Mouse (Mus musculus) adrenal gland, postnatal 14 days (tissue): Measurements from ENCODE around the gene Eras. TPM values are rescaled to one million over a fixed set of nuclear protein-coding genes. Genes with fewer than 3 reads are reported as not detected.
"Not testable (repeated sequence)": the region's sequence is repeated elsewhere in the genome, so short reads cannot be mapped to it uniquely, and the experiment has no call there.

Source experiments
- DNase-seq: peaks from one replicate; pipeline ENCODE4 v3.0.0; 2021; ENCODE audit warnings: mixed read lengths
- long read RNA-seq, 2 experiments: library from polyadenylated mRNA; stranded (forward); transcript quantifications; one replicate each; pipeline ENCODE4 v2.0.0; 2021
- total RNA-seq: library from RNA; stranded (reverse); gene quantifications from 2 replicates; pipeline ENCODE4 v1.2.3, GENCODE M21; 2021

The Eras gene
- not detected in 2 replicates for total RNA-seq
- long read RNA-seq, experiment 1, result 0 reads
- long read RNA-seq, experiment 2, result 0 reads

DNA sequence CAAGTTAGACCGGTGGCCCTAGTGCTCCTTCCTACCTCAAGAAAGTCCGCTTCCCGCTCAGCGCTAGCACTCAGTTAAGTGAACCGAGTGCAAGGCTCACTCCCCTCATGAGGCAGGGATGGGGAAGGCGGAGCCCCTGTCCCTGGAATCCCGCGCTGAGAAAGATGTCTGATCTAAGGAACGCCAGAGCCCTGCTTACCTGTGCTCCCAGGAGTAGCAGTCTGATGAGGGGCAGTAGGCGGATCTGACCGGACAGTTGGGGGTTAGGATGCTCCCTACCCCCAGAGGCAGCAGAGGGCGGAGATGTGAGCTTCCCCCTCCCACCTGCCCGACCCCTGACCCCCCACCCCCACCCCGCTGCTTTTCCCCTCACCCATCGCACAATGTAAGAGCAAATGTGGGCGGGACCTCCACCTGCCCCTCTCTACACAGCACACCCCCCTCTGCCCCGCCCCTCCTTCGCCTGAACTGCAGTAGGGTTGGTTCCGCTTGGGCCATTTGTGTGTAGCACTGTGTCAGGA lies at the start of gene Eras:
TSS of gene Eras (minus strand) at position 338 of the 521 bp plus-strand sequence.
- DNase-seq, result no peak

DNA sequence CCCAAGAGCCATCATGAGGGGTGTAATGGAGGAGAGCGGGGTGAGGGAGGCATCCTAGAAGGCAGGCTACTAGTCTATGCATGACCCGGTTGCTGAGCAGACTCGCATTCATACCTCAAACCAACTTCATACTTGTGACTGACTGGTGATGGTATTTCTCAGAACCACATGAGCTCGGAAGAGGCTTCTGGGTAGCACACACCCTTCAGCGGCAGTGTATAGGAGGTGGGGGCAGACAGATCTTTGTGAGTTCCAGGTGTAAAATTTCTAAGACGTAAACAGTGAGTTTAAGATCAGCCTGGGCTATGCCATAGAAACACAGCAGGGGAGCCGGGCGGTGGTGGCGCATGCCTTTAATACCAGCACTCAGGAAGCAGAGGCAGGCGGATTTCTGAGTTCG lies 49.5 kb upstream of the Eras start, which contains the start of gene Gata1:
TSS of gene Gata1 (minus strand) at position 180 of the 400 bp plus-strand sequence.
- DNase-seq, result no peak

DNA sequence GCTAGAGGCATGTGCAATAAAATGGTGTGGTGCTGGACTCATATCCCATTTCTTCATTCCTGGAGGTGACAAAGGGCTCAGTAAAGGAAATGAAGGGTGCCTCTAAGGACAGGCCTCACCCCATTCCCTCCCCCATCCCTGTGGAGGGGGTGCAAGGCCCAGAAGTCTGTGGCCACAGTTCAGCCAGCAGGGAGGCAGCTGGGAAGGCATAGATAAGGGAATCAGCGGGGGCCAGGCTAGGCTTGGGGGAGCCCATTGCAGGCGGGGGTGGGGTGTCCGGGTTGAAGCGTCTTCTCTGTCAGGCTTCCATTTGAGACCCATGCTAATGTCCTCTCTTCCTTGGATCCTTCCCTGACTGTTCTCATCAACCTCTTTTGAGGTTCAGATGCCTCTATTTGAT lies 42.9 kb upstream of the Eras start:
- DNase-seq, result no peak

DNA sequence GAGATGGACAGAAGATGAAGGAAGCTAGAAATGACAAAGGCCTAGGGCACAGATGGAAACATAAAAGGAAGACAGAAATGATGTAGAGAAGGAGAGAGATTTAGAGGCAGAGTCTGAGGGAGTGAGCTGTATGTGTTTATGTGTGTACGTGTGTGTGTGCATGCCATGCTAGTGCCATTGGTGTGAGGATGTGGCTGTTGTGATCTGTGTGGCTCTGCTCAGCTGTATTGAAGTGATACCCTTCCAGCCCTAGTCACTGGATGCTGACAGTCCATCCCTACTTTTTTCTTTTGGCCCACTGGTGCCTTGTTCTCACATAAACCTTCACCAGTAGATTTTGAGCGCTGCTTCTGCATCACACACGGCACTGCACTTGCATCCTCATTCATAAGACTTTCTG lies 40.5 kb upstream of the Eras start:
- no peak for DNase-seq

DNA sequence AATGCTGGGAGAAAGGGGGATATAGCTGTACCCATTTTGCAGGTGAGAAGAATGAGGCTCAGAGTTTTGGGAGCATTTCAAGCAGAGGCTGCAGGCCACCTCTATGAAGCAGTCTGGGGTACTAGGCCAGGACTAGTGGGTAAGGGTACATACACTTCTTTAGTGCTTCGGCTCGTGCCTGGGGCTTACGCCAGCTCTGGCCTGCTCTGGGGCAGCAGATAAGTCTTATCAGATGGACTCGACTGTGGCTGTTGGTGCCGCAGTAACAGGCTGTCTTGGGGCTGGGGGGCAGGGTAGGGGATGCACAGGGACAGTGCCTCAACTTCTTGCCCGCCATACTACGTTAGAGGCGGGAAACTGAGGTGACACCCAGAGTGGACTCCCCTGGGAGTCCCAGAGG lies 39.8 kb upstream of the Eras start:
- no peak for DNase-seq

DNA sequence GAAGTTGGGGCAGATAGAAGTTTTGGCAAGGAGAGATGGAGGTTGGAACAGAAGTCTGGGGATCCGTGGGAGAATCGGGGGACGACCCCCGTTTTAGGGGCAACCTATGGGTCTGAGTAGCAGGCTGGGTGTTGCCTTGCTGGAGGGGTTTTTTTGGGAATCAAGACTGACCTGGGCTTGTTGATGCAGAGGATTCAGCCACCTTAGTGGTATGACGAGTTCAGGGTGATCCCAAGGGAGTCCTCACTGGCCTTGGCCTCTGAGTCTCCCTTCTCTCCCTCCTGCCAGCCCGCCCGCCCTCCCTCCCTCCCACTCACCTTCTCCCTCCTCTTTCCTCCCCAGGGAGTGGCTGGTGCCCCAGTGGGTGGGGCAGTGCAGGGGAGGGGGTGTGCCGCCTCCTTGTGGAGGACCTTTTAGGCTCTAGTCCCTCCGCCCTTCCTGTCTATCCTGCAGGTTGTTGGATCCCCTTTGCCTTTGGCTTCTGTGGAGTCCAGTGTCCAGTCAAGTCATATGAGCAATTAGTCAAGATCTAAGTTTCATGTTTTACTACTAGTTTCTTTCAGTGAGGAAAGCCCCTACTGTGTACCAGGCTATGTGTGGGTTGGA lies 39.3 kb upstream of the Eras start:
- no peak for DNase-seq

DNA sequence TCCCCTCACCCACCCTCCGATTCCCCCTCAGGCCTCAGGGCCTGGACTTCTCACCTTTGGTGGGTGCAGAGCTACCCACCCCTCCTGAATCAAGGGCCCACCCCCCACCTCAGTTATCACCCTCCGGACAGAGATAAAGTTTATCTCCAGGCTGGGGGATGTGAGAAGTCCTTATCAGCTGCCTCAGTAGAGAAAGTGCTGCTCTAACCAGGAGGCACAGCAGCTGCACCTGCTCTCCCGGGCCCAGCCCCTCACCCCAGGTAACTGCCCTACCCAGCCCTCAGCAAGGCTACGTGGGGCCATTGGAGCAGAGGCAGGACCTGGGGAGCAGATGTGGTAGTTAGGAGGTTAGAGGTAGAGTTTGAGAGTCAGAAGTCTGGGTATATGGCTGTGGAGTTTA lies 37.8 kb upstream of the Eras start:
- DNase-seq, result no peak

DNA sequence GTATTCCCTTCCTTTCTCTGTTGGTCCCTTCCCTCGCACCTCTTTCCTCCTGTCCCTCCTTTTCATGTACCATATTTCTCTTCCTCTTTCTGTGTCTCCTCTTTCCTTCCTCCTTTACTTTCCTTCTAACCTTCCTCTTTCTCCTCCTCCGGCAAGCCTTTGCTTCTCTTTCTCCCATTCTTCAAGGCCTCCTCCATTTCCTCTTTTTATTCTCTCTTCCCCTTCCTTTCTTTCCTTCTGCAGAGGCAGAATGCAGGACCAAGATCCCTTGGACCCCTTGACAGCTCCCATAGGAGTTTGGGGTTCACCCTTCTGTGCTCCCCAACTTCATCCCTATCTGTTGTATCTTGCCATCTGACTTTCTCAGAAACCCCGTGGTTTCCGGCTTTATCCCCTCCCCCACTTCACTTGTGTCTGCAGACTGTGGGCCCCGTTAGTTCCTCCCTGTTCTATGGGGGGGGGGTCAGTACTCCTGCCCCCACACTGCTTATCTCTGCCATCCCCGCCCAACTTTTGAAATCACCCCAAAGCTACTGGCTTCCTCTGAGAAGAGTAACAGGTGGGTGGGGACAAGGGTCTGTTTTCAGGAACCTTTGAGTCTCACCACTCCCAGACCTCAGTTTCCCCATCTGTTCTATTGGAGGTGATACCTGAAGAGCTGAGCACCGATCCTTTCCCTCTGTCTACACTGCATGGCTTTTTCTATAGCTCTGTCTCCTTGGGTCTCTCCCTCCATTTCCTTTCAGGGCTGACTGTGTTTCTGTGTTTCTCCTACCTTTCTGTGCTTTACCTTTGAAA lies 35.6 kb upstream of the Eras start:
- no peak for DNase-seq

DNA sequence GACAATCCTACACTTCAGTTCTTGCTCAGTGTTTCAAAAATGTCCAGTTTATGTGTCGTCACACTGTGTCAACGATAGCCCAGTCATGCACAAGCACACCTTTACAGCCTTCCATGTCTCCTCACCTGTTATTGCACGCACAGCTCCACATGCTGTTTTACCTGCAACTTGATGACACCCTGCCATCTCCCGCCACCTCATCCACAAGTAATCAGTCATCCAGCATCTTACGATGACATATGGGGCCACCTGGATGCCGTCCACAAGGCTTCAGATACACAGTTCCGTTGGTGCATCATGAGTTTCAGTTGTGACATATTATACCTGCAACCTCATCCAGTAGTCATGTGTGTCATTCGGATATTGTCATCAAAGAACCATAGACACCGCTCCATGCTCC lies 30.5 kb upstream of the Eras start:
- no peak for DNase-seq

DNA sequence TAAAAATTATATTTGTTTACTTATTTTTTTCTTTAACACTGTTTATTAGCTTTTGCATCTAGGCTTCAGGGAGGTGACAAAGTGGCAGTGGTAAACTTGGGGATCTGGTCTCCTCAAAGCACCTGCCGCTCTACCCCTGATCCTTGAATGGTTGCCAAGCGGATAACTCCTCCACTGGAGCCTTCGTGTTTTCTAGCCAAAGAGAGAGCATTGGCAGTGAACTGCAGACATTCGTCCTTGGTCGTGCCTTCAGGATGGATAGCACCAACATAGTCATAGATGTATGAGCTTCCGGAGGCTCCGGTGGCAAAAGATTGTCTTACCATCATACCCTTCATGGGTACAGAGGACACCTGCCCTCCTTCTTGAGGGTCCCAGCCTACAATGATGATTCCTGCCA lies 21.7 kb upstream of the Eras start:
- peak; percentile 37 for DNase-seq

DNA sequence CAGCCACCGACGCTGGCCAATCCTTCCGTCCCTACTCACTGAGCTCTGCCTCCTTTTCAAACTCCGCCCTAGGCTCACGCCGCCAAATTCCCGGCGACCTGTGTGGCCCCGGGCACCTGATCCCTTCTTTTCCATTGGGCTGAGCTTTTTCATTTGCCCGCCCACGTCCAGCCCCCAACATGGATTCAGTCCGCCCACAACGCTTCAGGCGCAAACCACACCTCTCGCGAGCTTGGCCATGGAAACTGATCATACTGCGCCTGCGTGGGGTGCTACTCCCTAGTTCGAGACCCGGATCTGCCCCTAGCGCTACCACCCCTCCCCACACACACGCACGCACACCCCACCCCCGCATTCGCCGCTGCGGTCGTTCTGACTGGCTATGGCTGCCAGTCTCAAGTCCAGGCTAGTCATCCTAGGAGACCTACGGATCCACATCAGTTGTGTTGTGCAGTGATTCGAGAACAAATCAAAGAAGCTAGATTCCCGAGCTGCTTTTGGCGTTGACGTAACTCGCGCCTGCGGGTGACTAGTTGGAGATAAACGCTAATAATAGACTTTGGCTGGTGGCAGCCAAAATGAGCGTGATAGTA lies 19.6 kb upstream of the Eras start:
- peak; percentile 94 for DNase-seq

DNA sequence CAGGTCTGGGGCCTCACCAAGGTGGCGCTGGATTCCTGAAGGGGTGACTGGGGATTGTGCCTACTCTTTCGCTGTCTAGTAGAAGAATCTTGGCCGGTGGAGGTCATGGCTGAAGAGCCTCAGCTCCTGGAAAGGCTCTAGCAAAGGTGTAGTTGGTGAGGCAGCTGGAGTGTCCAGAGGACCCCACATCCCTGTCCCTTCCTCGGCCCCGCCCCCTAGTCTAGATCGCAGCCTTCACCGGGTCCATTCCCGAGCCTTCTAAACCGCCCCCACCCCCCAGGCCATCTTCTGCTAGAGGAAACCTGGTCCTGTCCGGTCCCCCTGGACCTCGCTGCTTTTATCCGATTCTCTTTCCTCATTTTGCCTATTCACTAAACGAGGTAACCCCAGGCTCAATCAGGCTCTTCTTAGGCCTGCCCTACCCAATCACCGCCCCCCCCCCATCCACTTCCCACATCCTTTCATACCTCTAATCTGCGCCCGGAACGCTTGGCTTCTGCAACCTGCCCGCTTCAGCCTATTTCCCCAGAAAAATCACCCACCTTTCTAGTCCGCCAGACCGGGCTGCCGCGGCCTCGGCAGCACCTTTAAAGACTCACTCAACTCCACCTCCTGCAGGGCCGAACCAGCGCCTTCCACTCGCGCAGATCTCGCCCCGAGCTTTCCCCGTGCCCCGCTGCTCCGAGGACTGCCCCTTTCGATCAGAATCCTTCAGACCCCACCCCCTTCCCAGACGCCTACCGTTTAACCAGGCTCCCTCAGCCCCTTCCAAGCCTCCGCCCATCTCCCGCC lies 18.9 kb upstream of the Eras start, which contains the start of gene Hdac6:
TSS of gene Hdac6 (minus strand) at position 782 of the 792 bp plus-strand sequence.
- DNase-seq, result peak; percentile 24

DNA sequence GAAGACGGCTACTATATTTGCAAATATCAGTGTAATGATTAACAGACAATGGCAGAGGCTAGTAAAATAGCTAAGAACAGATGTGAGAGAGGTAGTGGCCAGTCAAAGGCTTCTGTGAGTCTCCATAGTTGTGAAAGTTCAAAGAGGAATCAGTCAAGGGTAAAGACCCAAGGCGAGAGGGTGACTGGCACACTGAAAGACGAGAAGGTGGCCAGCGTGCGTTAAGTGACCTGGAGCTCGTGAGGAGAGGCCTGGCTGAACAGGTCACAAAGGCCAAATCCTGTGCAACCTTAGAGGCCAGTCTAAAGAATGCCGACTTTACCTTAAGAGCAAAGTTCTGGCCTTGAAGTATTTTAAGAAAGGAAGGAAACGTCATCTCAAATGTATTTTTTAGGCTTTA lies 17.2 kb upstream of the Eras start:
- no peak for DNase-seq

DNA sequence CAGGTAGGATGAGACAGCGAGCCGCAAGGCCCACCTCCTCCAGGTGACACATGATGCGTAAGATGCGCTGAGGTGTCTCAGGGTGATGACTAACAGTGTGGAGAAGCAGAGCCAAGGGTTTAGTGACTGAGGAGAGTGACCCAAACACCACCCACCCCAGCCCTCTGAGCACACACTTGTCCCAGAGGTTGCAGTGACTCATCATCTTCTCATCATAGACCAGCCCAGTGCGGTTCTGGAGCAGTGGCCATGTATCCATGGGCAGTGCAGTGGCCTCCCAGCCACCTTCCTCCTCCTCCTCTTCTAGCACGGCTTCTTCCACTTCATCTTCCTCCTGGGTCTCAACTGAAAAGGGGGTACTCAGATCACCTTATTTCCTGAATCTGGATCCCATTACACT lies 9.3 kb upstream of the Eras start:
- no peak for DNase-seq

DNA sequence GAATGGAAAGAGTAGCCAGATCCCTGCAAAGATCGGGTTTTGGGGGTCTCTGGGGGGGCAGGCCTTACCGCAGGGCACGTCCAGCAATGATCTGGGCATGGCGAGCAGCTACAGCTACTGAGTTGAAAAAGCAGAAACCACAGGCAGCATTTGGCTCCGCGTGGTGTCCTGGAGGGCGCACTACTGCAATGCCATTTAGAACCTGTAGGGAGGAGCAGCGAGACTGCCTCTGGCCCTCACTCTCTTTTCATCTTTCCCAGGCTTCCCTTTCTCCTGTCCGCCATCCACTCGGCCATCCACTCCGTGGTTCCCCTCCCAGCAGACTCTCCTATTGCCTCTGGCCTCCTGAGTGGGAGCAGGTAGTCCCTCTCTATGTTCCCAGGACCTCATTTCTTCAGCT lies 8.5 kb upstream of the Eras start:
- no peak for DNase-seq

DNA sequence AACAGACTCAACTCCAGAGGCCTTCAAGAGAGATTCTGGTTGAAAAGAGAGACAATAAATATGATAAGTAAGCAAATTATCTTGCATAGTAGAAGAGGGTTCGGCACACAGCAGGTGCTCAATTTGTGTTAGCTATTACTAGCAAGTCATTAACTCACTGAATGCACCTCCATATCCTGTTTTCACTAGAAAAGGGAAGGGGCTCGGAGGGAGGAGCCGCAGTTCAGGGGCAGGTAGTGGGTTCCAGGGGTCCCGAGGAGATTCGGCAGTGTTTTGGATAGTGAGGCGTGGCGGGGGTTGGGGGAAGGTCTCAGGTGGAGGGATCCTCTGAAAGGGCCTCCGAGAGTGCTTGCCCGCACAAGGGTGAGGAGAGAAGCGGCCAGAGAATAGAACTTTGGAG lies 1.3 kb downstream of the Eras start:
- no peak for DNase-seq

DNA sequence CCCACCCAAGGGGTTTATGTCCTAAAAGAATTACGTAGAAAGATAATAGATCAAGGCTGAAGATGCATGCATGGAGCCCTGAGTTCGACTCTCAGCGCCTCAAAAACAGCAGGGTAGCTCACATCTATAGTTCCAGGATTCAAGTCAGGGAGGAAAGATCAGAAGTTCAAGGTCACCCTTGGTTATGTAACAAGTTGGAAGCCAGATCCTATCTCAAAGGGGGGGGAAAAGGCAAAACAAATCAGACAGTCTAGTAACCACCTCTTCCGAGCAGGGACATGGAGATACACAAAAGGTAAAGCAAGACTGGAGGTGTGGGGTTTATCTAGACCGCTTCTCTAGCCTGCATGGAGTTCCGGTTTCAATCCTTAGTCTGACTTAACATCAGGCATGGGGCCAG lies 2.1 kb downstream of the Eras start:
- no peak for DNase-seq

DNA sequence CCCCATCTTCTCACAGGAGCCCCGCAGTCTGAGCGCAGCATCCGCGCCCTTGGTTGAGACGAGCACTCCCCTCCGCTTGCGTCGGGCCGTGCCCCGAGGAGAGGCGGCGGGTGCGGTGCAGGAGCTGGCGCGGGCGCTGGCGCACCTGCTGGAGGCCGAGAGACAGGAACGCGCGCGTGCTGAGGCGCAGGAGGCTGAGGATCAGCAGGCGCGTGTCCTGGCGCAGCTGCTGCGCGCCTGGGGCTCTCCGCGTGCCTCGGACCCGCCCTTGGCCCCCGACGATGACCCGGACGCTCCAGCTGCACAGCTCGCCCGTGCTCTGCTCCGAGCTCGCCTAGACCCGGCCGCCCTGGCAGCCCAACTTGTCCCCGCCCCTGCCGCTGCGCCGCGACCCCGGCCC lies 6.4 kb downstream of the Eras start:
- DNase-seq, result peak; percentile 19

DNA sequence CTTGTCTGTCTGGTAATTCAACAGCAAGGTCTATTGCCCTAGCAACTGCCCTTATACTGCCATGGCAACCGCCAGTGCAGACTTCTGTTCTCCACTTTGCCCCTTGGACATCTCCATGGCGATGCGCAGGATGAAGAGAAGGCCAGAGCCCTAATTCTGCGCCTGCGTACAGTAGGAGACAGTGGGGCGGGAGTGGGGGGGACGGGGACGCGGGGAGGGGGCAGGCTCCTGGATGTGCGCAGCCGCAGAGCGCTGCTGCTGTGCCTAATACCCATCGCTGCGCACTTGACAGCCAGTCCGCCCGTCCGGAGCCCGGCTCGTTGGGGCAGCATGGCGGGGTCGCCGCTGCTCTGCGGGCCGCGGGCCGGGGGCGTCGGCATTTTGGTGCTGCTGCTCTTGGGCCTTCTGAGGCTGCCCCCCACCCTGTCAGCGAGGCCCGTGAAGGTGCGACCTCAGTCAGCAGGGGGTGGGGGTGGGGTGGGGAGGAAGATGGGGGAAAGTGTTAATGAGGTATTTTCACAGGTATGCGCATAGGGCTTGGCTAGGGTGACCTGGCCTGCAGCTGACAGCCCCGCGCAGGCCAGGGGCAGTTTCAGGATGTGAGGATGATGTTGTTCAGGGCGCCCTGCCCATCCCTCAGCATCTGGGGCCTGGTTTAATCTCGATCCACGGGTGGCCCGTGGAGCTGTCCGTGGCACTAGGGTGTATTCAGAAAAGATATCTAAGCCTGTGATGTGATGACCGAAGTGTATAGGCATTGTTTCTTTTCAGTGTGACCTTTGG lies 8.6 kb downstream of the Eras start, which contains the start of gene Pcsk1n:
TSS of gene Pcsk1n (plus strand) at position 222 of the 783 bp plus-strand sequence.
- DNase-seq, result peak; percentile 53

DNA sequence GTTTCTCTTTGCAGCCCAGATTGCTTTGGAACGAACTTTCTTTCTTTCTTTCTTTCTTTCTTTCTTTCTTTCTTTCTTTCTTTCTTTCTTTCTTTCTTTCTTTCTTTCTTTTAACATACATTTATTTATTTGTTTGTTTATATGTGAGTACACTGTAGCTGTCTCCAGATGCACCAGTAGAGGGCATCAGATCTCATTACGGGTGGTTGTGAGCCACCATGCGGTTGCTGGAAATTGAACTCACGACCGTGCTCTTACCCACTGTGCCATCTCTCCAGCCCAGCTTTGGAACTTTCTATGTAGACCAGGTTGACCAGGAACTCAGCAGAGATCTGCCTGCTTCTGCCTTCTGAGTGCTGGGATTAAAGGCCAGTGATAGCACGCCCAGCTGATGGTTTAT lies 10.4 kb downstream of the Eras start:
- not testable (repeated sequence) for DNase-seq

DNA sequence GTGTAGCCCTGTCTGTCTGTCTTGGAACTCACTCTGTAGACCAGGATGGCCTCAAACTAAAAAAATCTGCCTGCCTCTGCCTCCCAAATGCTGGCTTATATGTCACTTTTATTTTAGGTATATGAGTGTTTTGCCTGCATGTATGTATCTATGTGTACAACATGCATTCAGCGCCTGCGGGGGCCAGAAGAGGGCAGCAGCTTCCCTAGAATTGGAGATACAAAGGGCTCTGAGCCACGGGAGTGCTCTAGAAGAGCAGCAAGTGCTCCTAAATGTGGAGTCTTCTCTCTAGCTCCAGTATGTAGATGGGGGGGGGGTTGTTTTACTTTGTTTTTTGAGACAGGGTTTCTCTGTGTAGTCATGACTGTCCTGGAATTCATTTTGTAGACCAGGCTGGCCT lies 12.7 kb downstream of the Eras start:
- peak; percentile 63 for DNase-seq
